Mouse (Mus musculus) CD4-positive, CD25-positive, alpha-beta regulatory T cell (primary cell): ENCODE measurements around the gene Sema5b. TPM values are rescaled to one million over a fixed set of nuclear protein-coding genes. Genes with fewer than 3 reads are reported as not detected.

Source experiments
- polyA plus RNA-seq: library from polyadenylated mRNA; unstranded; fragments of 100-300 nt; shearing (Covaris generic); gene quantifications from one replicate; pipeline ENCODE4 v1.2.1, GENCODE M21; 2017

Gene Sema5b
- polyA plus RNA-seq = 0.32 TPM

DNA sequence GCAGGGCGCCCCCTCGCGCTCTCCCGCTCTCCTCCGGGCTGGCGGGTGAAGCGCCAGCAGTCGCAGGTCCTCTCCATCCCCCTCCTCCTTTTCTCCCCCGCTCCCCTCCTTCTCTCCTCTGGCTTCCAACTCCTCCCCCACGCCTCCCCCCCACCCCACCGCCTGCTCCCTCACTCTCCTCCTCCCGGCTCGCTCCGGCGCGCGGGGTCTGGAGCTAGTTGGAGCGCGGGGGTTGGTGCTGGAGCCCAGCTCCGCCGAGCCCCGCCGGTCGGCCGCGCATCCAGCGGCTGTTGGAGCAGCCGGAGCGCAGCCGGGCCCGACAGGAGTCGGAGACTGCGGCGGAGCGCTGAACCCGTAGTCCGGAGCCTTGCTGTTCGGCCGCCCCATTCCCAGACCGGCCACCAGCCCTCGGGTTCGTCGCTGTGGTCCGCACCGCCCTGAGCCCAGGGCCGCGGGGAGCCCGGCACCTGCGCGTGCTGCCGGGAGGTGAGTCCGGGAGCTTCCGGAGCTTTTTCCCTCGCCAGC is at the start of gene Sema5b:
Gene Sema5b (plus strand): TSS at position 29 of the 525 bp plus-strand sequence.

Other genes starting within 250 kb of the Sema5b start
- 28.8 TPM for gene Sec22a, start 177.2 kb upstream of the Sema5b start, polyA plus RNA-seq
- gene Pdia5, start 50.3 kb upstream of the Sema5b start, polyA plus RNA-seq = 0.13 TPM
- gene Dirc2, start 228.2 kb downstream of the Sema5b start, polyA plus RNA-seq = 31.6 TPM
- 31.8 TPM for gene Hspbap1, start 229.2 kb downstream of the Sema5b start, polyA plus RNA-seq